Mouse (Mus musculus) spleen, adult 2 months (tissue): ENCODE measurements around the gene Sec23b.
A peak's percentile ranks its signal among the peaks of the same experiment; 100 is the strongest.

Source experiments
- CTCF ChIP-seq: fragments of 200-500 bp; IDR thresholded peaks from 2 replicates; pipeline ENCODE4 v1.5.1; 2011; ENCODE audit warnings: mild to moderate bottlenecking, inconsistent platforms; ENCODE audit not compliant: insufficient read depth, insufficient read length, insufficient replicate concordance; ENCODE audit errors: extremely low read depth
- POLR2A ChIP-seq: fragments of 200-500 bp; IDR thresholded peaks from 2 replicates; pipeline ENCODE4 v1.6.1; 2011; ENCODE audit warnings: low read depth, low read length, inconsistent platforms

GRCm38 (mm10) chr2:144635644-144636320, 79.8 kb downstream of the Sec23b start:
- no peak for TF ChIP-seq POLR2A
- peak; percentile 83; the same call in 1 of the 2 replicates for TF ChIP-seq CTCF
